Mouse (Mus musculus): ENCODE data around the gene Cant1. TPM values are rescaled to one million over a fixed set of nuclear protein-coding genes. Genes with fewer than 3 reads are reported as not detected.

The Cant1 gene
- polyA plus RNA-seq, 1 experiment from 2014 or later, result 30.6 TPM

GRCm38 (mm10) chr11:118365171-118365570, 53.7 kb downstream of the Cant1 start:
- H3K36me3 ChIP-seq, result no peaks in the 10 kb centered on the region
- WGBS, result 17% methylated on average over 7 of the region's 7 CpGs
- no peak overlapping the region for H3K4me3 ChIP-seq
- no peaks in the 10 kb centered on the region for H3K27me3 ChIP-seq
- H3K4me2 ChIP-seq, result 0 out of 2 replicates have a peak overlapping the region, but pooled peaks have one; percentile 14
- H3K9ac ChIP-seq, result no peak overlapping the region
- ATAC-seq (ENCODE audit: insufficient number of reproducible peaks, low FRiP score, low TSS enrichment, low read depth), result peak; percentile 77
- no peaks in the 10 kb centered on the region for H3K9me3 ChIP-seq
- H3K4me1 ChIP-seq, result peaks cover 65% of the 10 kb centered on the region
- H3K27ac ChIP-seq, result peak overlapping the region; percentile 89

DNA sequence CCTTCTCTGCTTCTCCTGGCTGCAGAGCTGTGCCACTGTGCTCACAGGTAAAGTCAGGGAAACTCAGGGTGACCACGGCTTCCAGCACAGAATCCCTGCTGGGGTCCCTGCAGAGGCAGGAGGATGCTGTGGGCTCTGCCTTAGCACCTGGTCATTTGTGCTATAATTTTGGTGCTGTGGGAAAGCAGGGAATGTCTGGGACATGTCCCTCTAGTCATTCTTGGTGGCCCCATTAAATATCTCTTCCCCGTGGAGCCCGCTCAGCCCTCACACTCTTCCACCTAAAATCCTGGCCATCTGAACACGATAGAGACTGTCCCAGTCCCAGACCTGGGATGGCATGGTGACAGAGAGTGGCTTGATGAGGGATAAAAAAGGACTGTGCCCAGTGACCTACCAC, 54.9 kb downstream of the Cant1 start:
- H3K36me3 ChIP-seq, result no peaks in the 10 kb centered on the region
- no peak overlapping the region for H3K4me2 ChIP-seq
- no peak for ATAC-seq (ENCODE audit: insufficient number of reproducible peaks, low FRiP score, low TSS enrichment, low read depth)
- H3K9me3 ChIP-seq, result no peaks in the 10 kb centered on the region
- H3K27me3 ChIP-seq, result no peaks in the 10 kb centered on the region
- peaks cover 65% of the 10 kb centered on the region for H3K4me1 ChIP-seq
- H3K27ac ChIP-seq, result peak overlapping the region; percentile 89
- 70% methylated on average over 4 of the region's 4 CpGs for WGBS
- no peak overlapping the region for H3K4me3 ChIP-seq
- no peak overlapping the region for H3K9ac ChIP-seq

- Histone ChIP-seq H3K4me3 (no peak overlapping the region), H3K4me1 (peaks cover 65% of the 10 kb centered on the region), H3K36me3 (no peaks in the 10 kb centered on the region), H3K4me2 (peak overlapping the region; percentile 31), H3K9ac (no peak overlapping the region), H3K9me3 (no peaks in the 10 kb centered on the region), H3K27ac (peak overlapping the region; percentile 89), H3K27me3 (no peaks in the 10 kb centered on the region)
- WGBS, result 3% methylated on average over 8 of the region's 8 CpGs
- peak; percentile 78 for ATAC-seq (ENCODE audit: insufficient number of reproducible peaks, low FRiP score, low TSS enrichment, low read depth)
Measured at GRCm38 (mm10) chr11:118362971-118363518, 55.8 kb downstream of the Cant1 start.

- Histone ChIP-seq H3K9me3 (no peaks in the 10 kb centered on the region), H3K4me3 (no peak overlapping the region), H3K4me2 (peak overlapping the region; percentile 31; the same call in 1 of the 2 replicates), H3K4me1 (peaks cover 67% of the 10 kb centered on the region), H3K36me3 (no peaks in the 10 kb centered on the region), H3K27ac (peak overlapping the region; percentile 89), H3K9ac (no peak overlapping the region), H3K27me3 (no peaks in the 10 kb centered on the region)
- no peak for ATAC-seq (ENCODE audit: insufficient number of reproducible peaks, low FRiP score, low TSS enrichment, low read depth)
- WGBS, result 63% methylated on average over 1 of the region's 1 CpGs
Measured at GRCm38 (mm10) chr11:118362501-118362900, 56.4 kb downstream of the Cant1 start.

DNA sequence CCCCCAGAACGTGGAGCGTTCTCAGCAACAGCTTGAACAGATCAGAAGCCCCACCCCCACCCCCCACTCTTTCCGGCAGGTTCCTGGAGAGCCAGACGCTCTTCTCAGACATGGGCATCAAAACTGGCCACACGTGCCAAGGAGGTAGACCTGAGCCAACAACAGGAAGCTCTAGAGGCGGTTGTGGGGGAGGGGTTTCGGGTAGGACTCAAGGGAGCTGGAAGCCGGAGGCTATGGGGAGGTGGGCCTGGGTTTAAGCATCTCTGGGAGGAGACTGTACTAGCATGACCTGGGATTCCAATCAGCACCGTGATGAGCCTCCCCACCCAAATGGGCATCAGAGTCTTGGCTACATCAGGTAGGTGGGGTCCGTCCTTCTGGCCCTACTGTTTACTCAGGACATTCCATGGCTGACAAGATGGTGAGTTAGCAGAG, 58.0 kb downstream of the Cant1 start:
- H3K9me3 ChIP-seq, result no peaks in the 10 kb centered on the region
- H3K9ac ChIP-seq, result no peak overlapping the region
- no peak overlapping the region for H3K4me2 ChIP-seq
- ATAC-seq (ENCODE audit: insufficient number of reproducible peaks, low FRiP score, low TSS enrichment, low read depth), result no peak
- no peak overlapping the region; the same call in 1 of the 2 replicates for H3K27ac ChIP-seq
- H3K4me1 ChIP-seq, result peaks cover 62% of the 10 kb centered on the region
- no peak overlapping the region for H3K4me3 ChIP-seq
- no peaks in the 10 kb centered on the region for H3K27me3 ChIP-seq
- no peaks in the 10 kb centered on the region for H3K36me3 ChIP-seq
- WGBS, result 33% methylated on average over 10 of the region's 10 CpGs

- no peaks in the 10 kb centered on the region for H3K27me3 ChIP-seq
- no peak overlapping the region; the same call in 1 of the 2 replicates for H3K27ac ChIP-seq
- no peak for ATAC-seq (ENCODE audit: insufficient number of reproducible peaks, low FRiP score, low TSS enrichment, low read depth)
- H3K9ac ChIP-seq, result no peak overlapping the region
- peaks cover 62% of the 10 kb centered on the region for H3K4me1 ChIP-seq
- no peaks in the 10 kb centered on the region for H3K9me3 ChIP-seq
- no peaks in the 10 kb centered on the region for H3K36me3 ChIP-seq
- no peak overlapping the region for H3K4me3 ChIP-seq
- WGBS, result 72% methylated on average over 7 of the region's 7 CpGs
- H3K4me2 ChIP-seq, result no peak overlapping the region
Measured at GRCm38 (mm10) chr11:118360491-118360890, 58.4 kb downstream of the Cant1 start.

Other genes with a start within 250 kb of the Cant1 start
- 16.1 and 16.2 TPM in 2 replicates for gene Cyth1, start 170.5 kb downstream of the Cant1 start, polyA plus RNA-seq (2015; fragmentation: Nextera tagmentation; extraction: Ambion mirVana)
- 21.0 and 21.3 TPM in 2 replicates for gene Usp36, start 128.8 kb downstream of the Cant1 start, polyA plus RNA-seq (2015; fragmentation: Nextera tagmentation; extraction: Ambion mirVana)
- gene Cep295nl, start 76.6 kb downstream of the Cant1 start, polyA plus RNA-seq (2015; fragmentation: Nextera tagmentation; extraction: Ambion mirVana), result 1.2 and 1.5 TPM in 2 replicates
- 140 and 168 TPM in 2 replicates for gene Timp2, start 63.3 kb downstream of the Cant1 start, polyA plus RNA-seq (2015; fragmentation: Nextera tagmentation; extraction: Ambion mirVana)
- 8.0 and 11.5 TPM in 2 replicates for gene Lgals3bp, start 17.0 kb downstream of the Cant1 start, polyA plus RNA-seq (2015; fragmentation: Nextera tagmentation; extraction: Ambion mirVana)
- 12.1 and 14.8 TPM in 2 replicates for gene C1qtnf1, start 9.1 kb upstream of the Cant1 start, polyA plus RNA-seq (2015; fragmentation: Nextera tagmentation; extraction: Ambion mirVana)
- 6.1 and 6.6 TPM in 2 replicates for gene Engase, start 57.7 kb upstream of the Cant1 start, polyA plus RNA-seq (2015; fragmentation: Nextera tagmentation; extraction: Ambion mirVana)